Mouse (Mus musculus) gastrocnemius, postnatal 10 days (tissue): ENCODE results near the gene Ptdss2. TPM values are rescaled to one million over a fixed set of nuclear protein-coding genes. Genes with fewer than 3 reads are reported as not detected.

Source experiments
- total RNA-seq, 2 experiments: library from RNA; stranded (reverse); gene quantifications; 2 replicates each; pipeline ENCODE4 v1.2.3; 2021

The Ptdss2 gene
- total RNA-seq, 2 experiments from 2014 or later, result 16.8 to 18.0 TPM

Other genes with a start within 250 kb of the Ptdss2 start
- gene Psmd13, start 240.4 kb upstream of the Ptdss2 start, total RNA-seq, result 100 to 1,000 TPM; 104 to 105 TPM
- gene Sirt3, start 240.1 kb upstream of the Ptdss2 start, total RNA-seq, result 10 to 100 TPM; 16.3 to 19.1 TPM
- gene Cox8b, start 221.9 kb upstream of the Ptdss2 start, total RNA-seq, result 1,000 to 10,000 TPM in 1 of 2 experiments, 100 to 1,000 TPM in 1; 998 to 1,003 TPM
- not detected for gene Nlrp6, start 201.5 kb upstream of the Ptdss2 start, total RNA-seq
- 10 to 100 TPM in 1 of 2 experiments, 1 to 10 TPM in 1; 7.6 to 13.1 TPM for gene Pgghg, start 181.0 kb upstream of the Ptdss2 start, total RNA-seq
- gene Ifitm5, start 172.1 kb upstream of the Ptdss2 start, total RNA-seq, result 1 to 10 TPM in 1 of 2 experiments, under 1 TPM in 1; 0.54 to 6.9 TPM
- not detected for gene Gm45717, start 166.4 kb upstream of the Ptdss2 start, total RNA-seq
- gene Ifitm2, start 166.4 kb upstream of the Ptdss2 start, total RNA-seq, result 100 to 1,000 TPM; 142 to 180 TPM
- gene Ifitm1, start 155.2 kb upstream of the Ptdss2 start, total RNA-seq, result 1 to 10 TPM; 2.1 to 3.7 TPM
- gene Ifitm3, start 111.6 kb upstream of the Ptdss2 start, total RNA-seq, result 10 to 100 TPM; 54.7 to 70.0 TPM
- gene Ifitm6, start 104.5 kb upstream of the Ptdss2 start, total RNA-seq, result under 1 TPM; 0.49 to 0.84 TPM
- not detected for gene Gm17387, start 93.3 kb upstream of the Ptdss2 start, total RNA-seq
- gene B4galnt4, start 61.3 kb upstream of the Ptdss2 start, total RNA-seq, result under 1 TPM; 0.11 to 0.38 TPM
- not detected for gene Pkp3, start 44.2 kb upstream of the Ptdss2 start, total RNA-seq
- 1 to 10 TPM; 2.4 to 2.6 TPM for gene Sigirr, start 21.8 kb upstream of the Ptdss2 start, total RNA-seq
- not detected for gene Ano9, start 4.6 kb upstream of the Ptdss2 start, total RNA-seq
- 10 to 100 TPM; 52.9 to 56.0 TPM for gene Rnh1, start 50.5 kb downstream of the Ptdss2 start, total RNA-seq
- gene Hras, start 71.6 kb downstream of the Ptdss2 start, total RNA-seq, result 100 to 1,000 TPM; 205 to 240 TPM
- gene Lrrc56, start 71.8 kb downstream of the Ptdss2 start, total RNA-seq, result 1 to 10 TPM; 2.7 to 3.2 TPM
- not detected for gene Lmntd2, start 91.7 kb downstream of the Ptdss2 start, total RNA-seq
- gene Rassf7, start 93.5 kb downstream of the Ptdss2 start, total RNA-seq, result 1 to 10 TPM; 2.1 to 2.8 TPM
- gene Phrf1, start 106.4 kb downstream of the Ptdss2 start, total RNA-seq, result 10 to 100 TPM; 29.8 to 37.0 TPM
- 1 to 10 TPM in 1 of 2 experiments, under 1 TPM in 1; 0.59 to 1.2 TPM for gene Irf7, start 144.1 kb downstream of the Ptdss2 start, total RNA-seq
- gene Cdhr5, start 154.4 kb downstream of the Ptdss2 start, total RNA-seq, result 1 to 10 TPM; 1.0 to 1.1 TPM
- gene Sct, start 156.8 kb downstream of the Ptdss2 start, total RNA-seq, result 1 to 10 TPM in 1 of 2 experiments, under 1 TPM in 1; 0.99 to 2.5 TPM
- under 1 TPM; 0.70 to 0.99 TPM for gene Drd4, start 169.6 kb downstream of the Ptdss2 start, total RNA-seq
- gene Deaf1, start 205.3 kb downstream of the Ptdss2 start, total RNA-seq, result 10 to 100 TPM; 24.6 to 28.7 TPM
- 10 to 100 TPM; 12.1 to 12.8 TPM for gene Tmem80, start 205.4 kb downstream of the Ptdss2 start, total RNA-seq
- gene Eps8l2, start 216.5 kb downstream of the Ptdss2 start, total RNA-seq, result 1 to 10 TPM; 1.5 to 2.3 TPM